Mouse (Mus musculus): ENCODE measurements at regions not wholly inside any gene's neighbourhood (a gene's known extent, or its start where the extent isn't known, plus 50 kb on each side); places are given as distances from the start of the nearest gene placed in this dataset.
A peak's percentile ranks its signal among the peaks of the same experiment; 100 is the strongest.

DNA sequence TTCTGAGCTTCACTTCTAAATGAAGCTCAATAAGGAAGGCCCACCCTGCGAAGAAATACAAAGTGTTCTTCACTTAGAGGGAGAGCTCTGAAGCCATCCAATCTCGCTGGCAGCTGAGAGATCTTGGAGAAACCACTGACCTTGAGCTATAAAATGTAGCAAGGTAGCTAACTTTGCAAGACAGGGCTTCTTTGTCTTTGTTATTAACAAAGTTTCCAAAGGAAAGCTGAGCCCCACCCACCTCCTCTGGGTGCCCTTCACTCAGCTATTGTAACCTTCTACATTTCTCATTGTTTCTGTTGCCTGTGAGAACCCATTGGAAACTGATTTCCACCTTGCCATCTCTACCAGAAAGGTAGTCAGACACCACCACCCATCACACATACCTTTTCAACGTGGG, 57.2 kb upstream of the Usp9x start:
- no peak for DNase-seq

DNA sequence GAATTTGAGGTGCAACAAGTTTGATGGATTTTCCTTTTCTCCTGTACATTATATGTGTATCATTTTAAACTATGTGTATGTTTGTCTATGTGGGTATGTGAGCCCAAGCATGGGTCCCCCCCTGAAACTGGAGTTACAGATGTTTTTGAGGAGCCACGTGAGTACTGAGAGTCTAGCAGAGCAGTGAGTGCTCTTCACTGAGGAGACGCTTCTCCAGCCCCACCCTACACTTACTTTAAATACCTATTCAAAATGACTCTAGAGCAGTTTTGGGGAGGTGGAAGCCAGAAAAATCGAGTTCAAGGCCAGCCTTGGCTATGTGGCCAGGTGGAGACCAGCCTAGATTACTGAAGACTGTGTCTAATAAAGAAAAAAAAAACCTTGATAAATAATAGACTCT, 58.2 kb upstream of the Usp9x start:
- DNase-seq: no peak

GRCm38 (mm10) chrX:12990777-12991176, 80.5 kb upstream of the Usp9x start:
- DNase-seq: no peak

DNA sequence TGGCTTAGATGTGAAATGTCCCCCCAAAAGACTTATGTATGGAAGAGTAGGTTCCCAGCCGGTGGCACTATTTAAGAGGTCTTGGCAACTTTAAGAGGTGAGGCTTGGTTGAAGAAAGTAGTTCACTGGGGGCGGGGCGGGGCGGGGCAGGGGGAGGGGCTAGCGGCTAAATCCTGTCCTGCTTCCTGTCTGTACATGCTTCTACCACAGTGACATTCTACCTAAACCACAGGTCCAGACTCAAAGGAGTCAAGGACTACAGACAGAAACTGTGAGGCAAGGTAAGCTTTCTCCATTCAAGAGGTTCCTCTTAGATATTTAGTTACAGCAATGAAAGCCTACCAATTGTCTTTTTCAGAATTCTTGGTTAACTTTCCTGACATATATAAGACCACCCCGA, 93.6 kb upstream of the Usp9x start:
- no peak for DNase-seq

DNA sequence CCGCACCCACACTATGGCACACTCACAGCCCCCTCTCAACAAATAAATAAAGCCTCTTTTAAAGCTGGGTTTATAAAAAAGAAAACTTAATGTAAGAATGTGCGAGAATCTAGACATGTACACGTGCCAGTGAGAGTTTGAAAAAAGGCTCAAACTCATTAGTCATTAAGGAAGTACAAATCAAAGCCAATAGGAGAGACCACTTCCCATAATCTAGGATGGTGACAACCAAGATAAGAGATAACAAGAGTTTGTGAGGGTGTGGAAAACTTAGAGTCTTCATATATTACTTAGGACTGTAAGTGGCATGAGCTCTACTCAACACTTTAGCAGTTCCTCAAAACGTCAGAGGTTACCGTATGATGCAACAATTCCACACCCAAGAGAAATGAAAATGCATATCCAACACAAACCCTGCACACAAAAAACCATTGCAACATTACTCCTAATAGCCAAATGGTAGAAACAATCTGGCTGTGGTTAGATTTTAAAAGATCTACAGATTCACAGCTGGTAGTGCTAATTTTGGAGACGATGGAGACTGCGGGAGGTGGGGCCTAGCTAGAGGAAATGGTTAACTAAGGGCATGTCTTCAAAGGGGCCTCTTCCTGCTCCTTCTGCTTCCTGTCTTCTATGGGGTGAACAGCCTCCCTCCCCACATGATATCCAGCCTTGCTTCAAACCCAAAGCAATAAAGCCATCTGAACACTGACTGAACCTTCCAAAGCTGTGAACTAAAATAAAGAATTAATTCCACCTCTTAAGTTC, 102.1 kb upstream of the Usp9x start:
- no peak for DNase-seq

DNA sequence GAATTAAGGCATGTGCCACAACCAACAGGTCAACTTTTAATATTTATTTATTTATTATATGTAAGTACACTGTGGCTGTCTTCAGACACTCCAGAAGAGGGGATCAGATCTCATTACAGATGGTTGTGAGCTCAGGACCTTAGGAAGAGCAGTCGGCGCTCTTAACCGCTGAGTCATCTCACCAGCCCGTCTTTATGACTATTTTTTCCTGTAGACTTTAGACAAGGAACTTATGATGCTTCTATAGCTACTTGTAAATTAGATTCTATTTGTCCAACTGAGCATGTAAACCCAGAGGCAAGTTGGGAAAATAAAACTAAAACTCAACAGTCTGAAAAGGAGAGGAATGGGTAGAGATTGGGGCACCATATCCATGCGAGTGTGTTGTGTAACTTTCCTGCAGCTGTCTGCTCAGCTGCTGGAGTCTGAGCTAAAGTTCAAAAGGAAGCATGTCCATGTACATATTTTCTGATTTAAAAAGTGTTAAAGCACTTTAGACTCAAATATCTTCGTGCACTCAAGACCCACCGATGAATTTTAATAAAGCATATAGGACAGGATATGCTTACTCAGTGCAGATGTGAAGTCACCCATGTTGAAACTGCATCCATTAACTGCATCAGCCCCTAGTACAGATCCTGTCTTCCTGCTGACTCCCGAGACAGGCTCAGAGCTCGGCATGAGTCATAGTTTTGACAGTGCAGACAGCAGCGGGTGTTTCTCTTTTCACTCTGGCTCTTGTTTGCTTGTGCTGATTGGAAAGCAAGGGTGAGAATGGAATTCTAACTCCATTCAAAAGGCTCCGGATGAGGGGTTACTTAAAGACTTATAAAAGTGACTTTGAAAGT, 111.6 kb upstream of the Usp9x start:
- DNase-seq: no peak

DNA sequence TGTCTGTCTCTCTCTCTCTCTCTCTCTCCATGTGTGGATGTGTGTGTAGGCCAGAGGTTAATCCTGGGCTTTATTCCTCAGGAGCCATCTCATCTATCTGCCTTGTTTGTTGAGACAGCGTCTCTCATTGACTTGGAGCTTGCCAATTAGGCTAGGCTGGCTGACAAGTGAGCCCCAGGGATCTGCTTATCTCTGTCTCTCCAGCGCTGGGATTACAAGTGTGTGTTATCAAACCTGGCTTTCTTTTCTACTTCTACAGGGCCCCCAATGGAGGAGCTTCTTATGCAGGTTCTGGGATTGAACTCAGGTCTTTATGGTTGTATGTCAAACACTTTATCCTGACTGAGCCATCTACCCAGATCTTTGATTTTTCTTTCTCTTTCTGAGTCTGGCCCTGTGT, 112.4 kb upstream of the Usp9x start:
- no peak for DNase-seq

DNA sequence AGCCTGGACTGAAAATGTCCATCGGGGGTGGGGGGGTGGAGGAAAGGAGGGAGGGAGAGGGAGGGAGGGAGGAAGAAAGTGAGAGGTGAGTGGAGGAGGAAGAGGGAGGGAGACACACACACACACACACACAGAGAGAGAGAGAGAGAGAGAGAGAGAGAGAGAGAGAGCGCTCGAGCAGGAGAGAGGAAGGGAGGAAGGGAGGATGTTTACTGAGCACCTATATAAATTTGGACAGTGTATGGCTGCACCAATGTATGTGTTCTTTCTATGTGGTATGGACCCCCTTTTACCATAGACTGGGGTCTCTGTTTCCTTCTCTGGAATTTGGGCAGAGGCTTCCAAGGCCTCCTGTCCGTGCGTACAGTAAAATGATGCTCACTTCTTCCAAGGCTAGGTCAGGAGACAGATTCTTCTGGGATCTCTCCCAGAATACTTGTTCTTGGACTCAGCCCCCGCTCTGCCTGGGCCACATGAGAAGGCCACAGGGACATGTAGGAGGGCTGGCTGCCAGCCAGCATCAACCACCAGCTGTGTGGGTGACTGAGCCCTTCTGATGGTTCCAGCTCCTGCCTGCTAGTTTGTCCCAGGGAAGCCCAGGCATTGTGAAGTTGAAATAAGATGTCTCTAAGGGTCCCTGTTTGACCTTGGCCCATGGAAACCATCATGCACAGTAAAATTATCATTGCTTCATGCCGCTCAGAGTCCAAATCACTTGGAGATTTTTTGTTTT, 120.2 kb upstream of the Usp9x start:
- no peak for DNase-seq

DNA sequence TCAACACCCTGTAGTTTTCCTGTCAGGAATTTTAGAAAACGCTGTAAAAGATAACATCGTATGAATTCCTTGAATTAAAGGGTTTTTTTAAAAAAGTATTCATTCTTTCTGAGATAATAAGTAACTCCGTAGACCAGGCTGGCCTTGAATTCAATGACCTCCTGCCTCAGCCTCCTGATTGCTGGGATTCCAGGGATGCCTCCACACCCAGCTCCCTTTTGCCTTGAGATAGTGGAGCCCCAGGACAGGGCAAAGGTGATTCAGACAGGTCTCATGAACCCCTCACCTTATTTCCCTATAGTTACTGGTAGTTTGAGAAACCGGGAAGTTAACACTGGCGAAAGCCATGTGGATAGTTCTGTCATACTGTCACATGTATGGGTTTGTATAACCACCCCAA, 128.8 kb upstream of the Usp9x start:
- DNase-seq: no peak

- DNase-seq: peak; percentile 40
These were observed 134.7 kb upstream of the Usp9x start for GRCm38 (mm10) chrX:12936406-12937172.

DNA sequence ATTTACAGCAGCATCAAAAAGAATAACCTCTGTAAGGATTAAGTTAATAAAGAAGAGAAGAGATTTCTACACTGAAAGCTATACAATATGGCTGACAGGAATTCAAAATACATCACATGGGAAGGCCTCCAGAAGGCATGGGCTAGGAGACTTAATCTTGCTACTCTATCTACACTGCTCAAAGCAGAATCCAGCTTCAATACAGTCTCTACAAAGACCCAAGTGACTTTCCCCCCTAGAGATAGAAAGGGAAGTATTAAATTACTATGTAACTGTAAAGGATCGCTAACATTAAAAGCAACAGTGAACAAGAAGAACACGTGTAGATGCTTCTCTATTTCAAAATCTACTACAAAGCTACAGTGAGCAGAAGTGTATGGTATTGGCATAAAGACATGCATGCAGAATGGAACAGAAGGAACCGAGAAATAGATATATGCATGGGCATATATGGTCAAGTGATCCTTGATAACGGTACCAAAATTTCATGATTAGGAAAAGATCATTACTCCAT, 137.9 kb upstream of the Usp9x start:
- DNase-seq: no peak

- no peak for DNase-seq
These were observed 141.1 kb upstream of the Usp9x start for GRCm38 (mm10) chrX:12930242-12930641.

DNA sequence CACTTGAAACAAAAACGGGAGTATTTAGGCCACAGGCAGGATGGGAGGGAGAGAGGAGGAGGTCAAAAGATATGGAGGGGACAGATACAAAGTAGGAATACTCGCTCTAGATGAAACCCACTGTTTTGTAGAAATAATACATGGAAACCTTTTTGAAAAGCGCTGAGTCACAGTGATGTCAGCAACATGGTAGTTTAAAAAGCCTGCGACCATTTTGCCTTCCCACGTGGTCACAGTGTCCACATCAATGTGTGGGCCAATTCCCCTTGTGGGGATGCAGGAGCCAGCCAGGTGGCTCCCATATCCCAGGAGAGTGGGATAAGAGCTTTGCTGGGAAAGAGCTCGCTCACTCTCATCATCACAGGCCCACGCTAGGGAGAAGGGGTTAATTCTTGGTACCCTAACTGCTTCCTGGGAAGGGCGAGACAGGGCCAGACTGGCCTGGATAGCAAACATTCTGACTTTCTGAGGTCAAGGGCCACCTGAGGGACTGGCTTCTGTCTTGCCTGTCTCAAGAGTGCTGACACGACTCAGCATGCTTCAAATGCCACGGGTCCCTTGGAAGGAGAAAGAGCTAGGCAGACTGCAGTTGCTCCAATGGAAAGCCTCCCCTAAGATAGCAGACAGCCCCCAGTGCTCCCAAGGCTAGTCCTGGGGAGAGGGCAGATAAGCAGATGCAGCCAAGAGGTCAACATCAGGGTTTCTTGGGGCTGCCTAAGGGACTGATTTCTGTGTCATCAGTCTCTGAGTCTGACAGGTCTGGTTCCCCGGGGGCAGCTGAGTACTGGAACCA, 143.3 kb upstream of the Usp9x start:
- no peak for DNase-seq

DNA sequence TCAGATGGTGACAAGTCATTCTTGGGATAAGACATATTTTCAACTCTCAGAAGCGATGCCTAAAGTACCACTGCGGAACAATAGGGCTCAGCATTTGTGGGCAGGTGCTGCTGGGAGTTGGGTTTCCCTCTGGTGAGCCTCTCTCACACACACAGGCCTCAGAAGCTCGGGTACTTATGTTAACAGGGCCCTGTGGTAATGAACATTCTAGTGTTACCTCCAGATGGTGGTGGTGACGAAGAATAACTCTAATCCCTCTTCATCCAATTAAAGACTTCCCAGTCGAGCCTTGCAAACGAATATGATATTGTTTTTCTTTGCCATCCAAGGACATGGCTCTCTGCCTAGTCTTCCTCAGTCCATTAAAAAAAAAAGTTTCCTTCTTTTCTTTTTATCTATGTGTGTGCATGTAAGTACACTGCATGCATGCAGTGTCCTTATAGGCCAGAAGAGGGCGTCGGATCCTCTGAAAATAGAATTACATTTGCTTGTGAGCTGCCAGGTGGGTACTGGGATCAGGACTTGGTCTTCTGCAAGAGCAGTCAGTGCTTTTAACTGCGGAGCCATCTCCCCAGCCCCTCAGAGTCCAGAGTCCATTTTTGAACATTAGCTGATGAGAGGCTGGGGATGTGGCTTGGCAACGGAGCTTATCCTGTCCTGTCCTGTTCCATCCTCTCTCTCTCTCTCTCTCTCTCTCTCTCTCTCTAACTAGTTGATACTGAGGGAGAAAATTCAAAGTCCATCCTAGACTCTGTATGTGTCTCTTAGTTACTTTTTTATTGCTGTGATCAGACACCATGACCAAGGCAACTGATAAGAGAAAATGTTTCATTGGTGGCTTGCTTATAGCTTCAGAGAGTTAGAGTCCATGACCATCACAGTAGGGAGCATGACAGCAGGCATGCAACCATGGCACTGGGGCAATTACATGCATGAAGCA, 146.3 kb upstream of the Usp9x start:
- no peak for DNase-seq

- no peak for DNase-seq
These were observed 151.7 kb upstream of the Usp9x start for GRCm38 (mm10) chrX:12919576-12919975.

GRCm38 (mm10) chrX:12917105-12917504, 154.2 kb upstream of the Usp9x start:
- peak; percentile 35 for DNase-seq

DNA sequence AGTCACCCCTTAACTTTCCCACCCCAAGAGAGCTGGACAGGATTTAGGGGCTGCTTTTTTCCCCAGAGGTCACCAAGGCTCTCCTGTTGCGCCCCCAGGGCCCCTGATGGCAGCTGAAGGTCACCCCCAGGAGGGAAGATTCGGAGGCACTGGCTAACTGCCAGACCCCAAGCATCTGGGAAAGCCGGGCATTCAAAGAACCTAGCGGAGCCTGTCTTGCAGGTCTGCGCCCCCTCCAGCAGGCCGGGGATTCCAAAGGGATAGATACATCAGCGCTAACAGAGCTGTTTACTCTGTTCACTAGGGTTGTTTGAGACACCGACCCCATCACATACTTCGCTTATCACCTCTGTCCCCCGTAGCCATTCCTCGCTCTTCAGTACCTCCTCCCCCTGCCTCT, 154.6 kb upstream of the Usp9x start:
- no peak for DNase-seq

DNA sequence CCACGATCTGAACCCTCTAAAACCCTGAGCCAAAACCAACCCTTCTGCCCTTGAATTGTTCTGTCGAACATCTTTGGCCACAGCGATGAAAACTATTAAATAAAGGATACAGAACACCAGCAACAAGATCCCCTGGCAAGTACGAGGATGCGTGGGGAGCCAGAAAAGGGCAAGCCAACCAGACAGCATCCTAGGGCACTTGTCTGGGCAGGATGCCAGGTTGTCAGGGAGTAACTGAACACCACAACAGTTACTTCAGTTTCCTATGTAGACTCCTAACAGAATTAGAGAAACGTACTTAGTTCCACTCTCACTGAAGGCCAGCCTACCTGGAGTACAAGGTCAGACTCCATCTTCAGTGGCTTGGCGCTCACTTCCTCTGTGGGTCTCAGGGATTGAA, 138.4 kb upstream of the Med14 start:
- DNase-seq: no peak

- no peak for DNase-seq
These were observed 129.6 kb upstream of the Med14 start for GRCm38 (mm10) chrX:12891468-12891867.

- DNase-seq: no peak
These were observed 127.6 kb upstream of the Med14 start for GRCm38 (mm10) chrX:12889482-12889808.

All from lung, postnatal 14 days (tissue).